Mouse (Mus musculus): ENCODE measurements around the gene Rad23a. TPM values are rescaled to one million over a fixed set of nuclear protein-coding genes. Genes with fewer than 3 reads are reported as not detected.

The Rad23a gene
- polyA plus RNA-seq, 1 experiment from 2014 or later = 75.7 TPM

- Histone ChIP-seq H3K4me1 (replicated peaks; ENCODE audit: control insufficient read depth, insufficient read depth, low read length) (peaks cover 4% of the 10 kb centered on the region; the same call in 1 of the 2 replicates), H3K9ac (peak within 1 kb of the TSS; percentile 54), H3K27ac (no peak within 1 kb of the TSS), H3K36me3 (replicated peaks; ENCODE audit: control insufficient read depth, insufficient read depth) (peaks cover 43% of the 10 kb centered on the region), H3K4me3 (replicated peaks; ENCODE audit: low read length) (peak within 1 kb of the TSS; percentile 41), H3K9me3 (ENCODE audit: control insufficient read depth, low read length) (no peaks in the 10 kb centered on the region), H3K4me2 (replicated peaks) (peak within 1 kb of the TSS; percentile 88), H3K27me3 (ENCODE audit: control insufficient read depth, insufficient read depth, low read length) (peaks cover 6% of the 10 kb centered on the region; the same call in 1 of the 2 replicates)
- ATAC-seq (ENCODE audit: low FRiP score) (peak; percentile 44; the same call in 1 of the 2 replicates), DNase-seq (ENCODE audit: low spot score) (peak; percentile 66)
- WGBS = 16% methylated on average over 46 of the region's 46 CpGs
Observed at GRCm38 (mm10) chr8:84871376-84872308, 31.2 kb upstream of the Rad23a start, which contains the start of gene Syce2. TSS of gene Syce2 (plus strand) at chr8:84872111.

DNA sequence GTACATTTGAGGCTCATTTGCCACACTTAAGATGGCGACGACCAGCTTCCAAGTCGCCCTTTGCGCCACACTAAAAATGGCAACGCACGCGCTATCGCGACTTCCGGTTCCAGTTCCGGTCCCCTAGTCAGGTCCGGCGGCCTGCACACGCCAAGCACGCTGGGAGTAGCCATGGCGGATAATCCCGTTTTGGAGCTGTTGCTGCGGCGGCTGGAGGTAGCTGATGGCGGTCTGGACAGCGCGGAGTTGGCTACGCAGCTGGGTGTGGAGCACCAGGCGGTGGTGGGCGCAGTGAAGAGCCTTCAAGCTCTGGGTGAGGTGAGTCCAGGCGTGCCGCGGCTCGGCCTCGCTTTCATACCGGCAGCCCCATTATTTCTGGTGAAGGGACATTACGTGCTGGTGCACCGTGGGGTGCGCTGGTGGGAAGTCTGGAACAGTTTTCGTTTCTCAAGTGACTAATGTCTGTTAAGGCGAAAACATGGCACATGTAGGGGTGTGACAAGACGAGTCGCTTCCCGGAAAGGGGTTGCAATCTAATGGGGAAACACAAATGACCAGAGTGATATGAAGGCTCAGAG, 16.5 kb upstream of the Rad23a start, which contains the start of gene Farsa:
Farsa (plus strand) TSS at position 126 of the 578 bp plus-strand sequence.
- H3K27me3 ChIP-seq (ENCODE audit: control insufficient read depth, insufficient read depth, low read length) = no peaks in the 10 kb centered on the region
- peak within 1 kb of the TSS; percentile 80 for H3K9ac ChIP-seq
- H3K36me3 ChIP-seq (replicated peaks; ENCODE audit: control insufficient read depth, insufficient read depth) = peaks cover 30% of the 10 kb centered on the region
- DNase-seq (ENCODE audit: low spot score) (peak; percentile 95), ATAC-seq (ENCODE audit: low FRiP score) (peak; percentile 92)
- H3K9me3 ChIP-seq (ENCODE audit: control insufficient read depth, low read length) = no peaks in the 10 kb centered on the region
- H3K4me2 ChIP-seq (replicated peaks) = peak within 1 kb of the TSS; percentile 75
- peak within 1 kb of the TSS; percentile 79 for H3K27ac ChIP-seq
- under 1% methylated on average over 39 of the region's 39 CpGs for WGBS
- H3K4me1 ChIP-seq (replicated peaks; ENCODE audit: control insufficient read depth, insufficient read depth, low read length) = peaks cover 11% of the 10 kb centered on the region
- H3K4me3 ChIP-seq (replicated peaks; ENCODE audit: low read length) = peak within 1 kb of the TSS; percentile 76

GRCm38 (mm10) chr8:84856434-84856833, 16.0 kb upstream of the Rad23a start:
- no peak for DNase-seq (ENCODE audit: low spot score)

GRCm38 (mm10) chr8:84847684-84848435, 7.4 kb upstream of the Rad23a start:
- H3K27ac ChIP-seq = peak overlapping the region; percentile 89
- peaks cover 16% of the 10 kb centered on the region for H3K4me1 ChIP-seq (replicated peaks; ENCODE audit: control insufficient read depth, insufficient read depth, low read length)
- ATAC-seq (ENCODE audit: low FRiP score) (no peak), DNase-seq (ENCODE audit: low spot score) (no peak)
- no peaks in the 10 kb centered on the region for H3K27me3 ChIP-seq (ENCODE audit: control insufficient read depth, insufficient read depth, low read length)
- peak overlapping the region; percentile 94 for H3K4me2 ChIP-seq (replicated peaks)
- peak overlapping the region; percentile 98 for H3K4me3 ChIP-seq (replicated peaks; ENCODE audit: low read length)
- peak overlapping the region; percentile 78 for H3K9ac ChIP-seq
- peaks cover 26% of the 10 kb centered on the region for H3K36me3 ChIP-seq (replicated peaks; ENCODE audit: control insufficient read depth, insufficient read depth)
- WGBS = 48% methylated on average over 6 of the region's 6 CpGs
- H3K9me3 ChIP-seq (ENCODE audit: control insufficient read depth, low read length) = no peaks in the 10 kb centered on the region

More at GRCm38 (mm10) chr8:84856434-84856833, 16.0 kb upstream of the Rad23a start:
- peak overlapping the region; percentile 76; the same call in 1 of the 2 replicates for H3K4me3 ChIP-seq (replicated peaks; ENCODE audit: low read length)
- peaks cover 25% of the 10 kb centered on the region for H3K36me3 ChIP-seq (replicated peaks; ENCODE audit: control insufficient read depth, insufficient read depth)
- H3K9me3 ChIP-seq (ENCODE audit: control insufficient read depth, low read length) = no peaks in the 10 kb centered on the region
- H3K4me1 ChIP-seq (replicated peaks; ENCODE audit: control insufficient read depth, insufficient read depth, low read length) = peaks cover 11% of the 10 kb centered on the region
- no peak overlapping the region for H3K9ac ChIP-seq
- H3K4me2 ChIP-seq (replicated peaks) = no peak overlapping the region
- H3K27me3 ChIP-seq (ENCODE audit: control insufficient read depth, insufficient read depth, low read length) = no peaks in the 10 kb centered on the region
- ATAC-seq (ENCODE audit: low FRiP score) = peak; percentile 41; the same call in 1 of the 2 replicates
- 97% methylated on average over 3 of the region's 3 CpGs for WGBS
- no peak overlapping the region for H3K27ac ChIP-seq

- peaks cover 16% of the 10 kb centered on the region for H3K4me1 ChIP-seq (replicated peaks; ENCODE audit: control insufficient read depth, insufficient read depth, low read length)
- H3K9ac ChIP-seq = peak within 1 kb of the TSS; percentile 99
- peak within 1 kb of the TSS; percentile 98 for H3K4me3 ChIP-seq (replicated peaks; ENCODE audit: low read length)
- WGBS = under 1% methylated on average over 55 of the region's 55 CpGs
- H3K27me3 ChIP-seq (ENCODE audit: control insufficient read depth, insufficient read depth, low read length) = no peaks in the 10 kb centered on the region
- peak within 1 kb of the TSS; percentile 92 for H3K27ac ChIP-seq
- no peaks in the 10 kb centered on the region for H3K9me3 ChIP-seq (ENCODE audit: control insufficient read depth, low read length)
- peak; percentile 99 for DNase-seq (ENCODE audit: low spot score)
- peaks cover 36% of the 10 kb centered on the region for H3K36me3 ChIP-seq (replicated peaks; ENCODE audit: control insufficient read depth, insufficient read depth)
- peak; percentile 99 for ATAC-seq (ENCODE audit: low FRiP score)
- H3K4me2 ChIP-seq (replicated peaks) = peak within 1 kb of the TSS; percentile 94
Observed at GRCm38 (mm10) chr8:84846722-84847572, 6.5 kb upstream of the Rad23a start, which contains the start of gene Calr. TSS of gene Calr (minus strand) at chr8:84846934.

- ATAC-seq (ENCODE audit: low FRiP score) (no peak; the same call in 1 of the 2 replicates), DNase-seq (ENCODE audit: low spot score) (no peak)
- Histone ChIP-seq H3K9ac (peak overlapping the region; percentile 99), H3K4me2 (replicated peaks) (peak overlapping the region; percentile 94), H3K9me3 (ENCODE audit: control insufficient read depth, low read length) (no peaks in the 10 kb centered on the region), H3K27ac (peak overlapping the region; percentile 92), H3K4me1 (replicated peaks; ENCODE audit: control insufficient read depth, insufficient read depth, low read length) (peaks cover 16% of the 10 kb centered on the region), H3K4me3 (replicated peaks; ENCODE audit: low read length) (peak overlapping the region; percentile 98), H3K36me3 (replicated peaks; ENCODE audit: control insufficient read depth, insufficient read depth) (peaks cover 43% of the 10 kb centered on the region), H3K27me3 (ENCODE audit: control insufficient read depth, insufficient read depth, low read length) (no peaks in the 10 kb centered on the region)
- under 1% methylated on average over 30 of the region's 30 CpGs for WGBS
Observed at GRCm38 (mm10) chr8:84846094-84846721, 5.7 kb upstream of the Rad23a start.

GRCm38 (mm10) chr8:84845355-84846093, 5.1 kb upstream of the Rad23a start:
- Histone ChIP-seq H3K9me3 (ENCODE audit: control insufficient read depth, low read length) (no peaks in the 10 kb centered on the region), H3K9ac (peak overlapping the region; percentile 99), H3K4me1 (replicated peaks; ENCODE audit: control insufficient read depth, insufficient read depth, low read length) (peaks cover 16% of the 10 kb centered on the region), H3K27me3 (ENCODE audit: control insufficient read depth, insufficient read depth, low read length) (no peaks in the 10 kb centered on the region), H3K4me2 (replicated peaks) (peak overlapping the region; percentile 94), H3K36me3 (replicated peaks; ENCODE audit: control insufficient read depth, insufficient read depth) (peaks cover 45% of the 10 kb centered on the region), H3K27ac (peak overlapping the region; percentile 92), H3K4me3 (replicated peaks; ENCODE audit: low read length) (peak overlapping the region; percentile 98)
- DNase-seq (ENCODE audit: low spot score) (no peak), ATAC-seq (ENCODE audit: low FRiP score) (no peak)
- 18% methylated on average over 12 of the region's 12 CpGs for WGBS
